8 mouse cellular contexts compared by ENCODE assay signal in genomic region chr7:109613531-109614021, GRCm38 (mm10).
DNase-seq lines count a peak whose midpoint lies in the region; ATAC-seq lines count a peak whose summit lies in the region.

No protein-coding gene starts in this region.

- H3K4me1 ChIP-seq in hindbrain, embryonic 14.5 days (replicated peaks; ENCODE audit: control insufficient read depth, insufficient read depth, low read length): peaks cover 27% of the 10 kb centered on the region

- no peaks in the 10 kb centered on the region for H3K36me3 ChIP-seq in hindbrain, embryonic 14.5 days (replicated peaks; ENCODE audit: control insufficient read depth, insufficient read depth)

- peak overlapping the region; percentile 55 for H3K4me2 ChIP-seq in hindbrain, embryonic 14.5 days (replicated peaks)

- intact Hi-C loops in left cerebral cortex, postnatal 36 days (cut with DNase I): no loop called here

- no peak overlapping the region for H3K4me3 ChIP-seq in hindbrain, embryonic 14.5 days (replicated peaks; ENCODE audit: low read length)

- DNase-seq in kidney, adult 9 months: peak; percentile 45
- DNase-seq in kidney, adult 18-20 months: no peak
- DNase-seq in cerebellum, postnatal 14 days: peak; percentile 29 to 31
- DNase-seq in hindbrain, embryonic 14.5 days (ENCODE audit: low spot score): no peak
- peak; percentile 64 for DNase-seq in lung, postnatal 36 days
- no peak for DNase-seq in layer of hippocampus, postnatal 36 days
- no peak for DNase-seq in left cerebral cortex, postnatal 36 days (ENCODE audit: low spot score in 2 of 2)

- H3K9me3 ChIP-seq in hindbrain, embryonic 14.5 days (ENCODE audit: control insufficient read depth, low read length): no peaks in the 10 kb centered on the region

- H3K27me3 ChIP-seq in hindbrain, embryonic 14.5 days (ENCODE audit: control insufficient read depth, insufficient read depth, low read length): no peaks in the 10 kb centered on the region

- no peak for ATAC-seq in hindbrain, embryonic 14.5 days (ENCODE audit: low FRiP score)
- no peak for ATAC-seq in frontal cortex, adult (ENCODE audit: low TSS enrichment)

- WGBS in hindbrain, embryonic 14.5 days: 52% methylated on average over 5 of the region's 5 CpGs

- H3K27ac ChIP-seq in hindbrain, embryonic 14.5 days: peak overlapping the region; percentile 74

- 0 out of 2 replicates have a peak overlapping the region, but pooled peaks have one; percentile 13 for H3K9ac ChIP-seq in hindbrain, embryonic 14.5 days

Comparison
In these comparisons a context has a peak if more than half of its experiments do, and no peak if none do; other contexts are left out.
1. DNase-seq: peak in kidney, adult 9 months (single experiment), cerebellum, postnatal 14 days (2 of 2) and lung, postnatal 36 days (single experiment); none in kidney, adult 18-20 months (single experiment), hindbrain, embryonic 14.5 days (single experiment), layer of hippocampus, postnatal 36 days (0 of 2) and left cerebral cortex, postnatal 36 days (0 of 2).